Mouse (Mus musculus) cerebellum, postnatal 25 days (tissue): ENCODE data around the gene Vangl2.

Experiments used
- DNase-seq, 2 experiments: peaks; one replicate each; pipeline ENCODE4 v3.0.0; 2021; ENCODE audit warnings: mixed read lengths in 2 of 2

Vangl2 gene

DNA sequence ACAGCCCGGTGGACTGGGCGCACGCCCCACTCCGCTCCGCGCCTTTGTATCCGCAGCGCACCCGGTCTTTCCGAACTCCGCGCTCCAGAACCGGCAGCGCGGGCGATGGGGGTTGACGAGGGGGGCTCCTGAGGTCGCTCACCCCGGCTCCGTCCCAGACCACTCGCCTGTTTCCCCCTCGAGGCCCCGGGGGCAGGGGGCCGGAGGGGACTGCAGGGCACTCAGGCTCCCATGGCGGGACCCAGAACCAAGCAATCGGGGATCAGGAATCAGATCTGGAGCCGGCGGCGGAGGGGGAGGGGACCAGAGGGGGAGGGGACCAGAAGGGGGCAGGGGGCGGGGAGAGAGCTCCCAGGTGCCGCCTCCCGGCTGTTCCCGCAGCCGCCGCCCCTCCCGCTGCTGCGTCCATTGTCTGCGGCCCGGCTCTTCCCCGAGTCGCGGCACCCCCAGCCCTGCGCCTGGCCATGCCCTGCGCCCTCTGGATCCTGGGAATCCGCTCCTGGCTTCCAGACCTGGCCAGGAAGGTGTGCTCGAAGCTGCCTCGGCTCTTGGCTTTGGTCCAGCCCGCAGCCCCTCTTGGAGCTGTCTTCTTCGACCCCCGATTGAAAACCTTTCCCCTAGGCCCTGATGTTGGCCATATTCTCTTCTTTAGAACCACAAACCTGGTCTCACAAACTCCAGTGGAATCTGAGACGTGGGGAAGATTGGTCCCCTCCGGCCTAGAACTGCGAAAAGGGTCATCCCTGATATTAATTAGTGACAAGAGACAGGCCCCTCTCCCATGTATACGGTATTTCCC lies 1.0 kb downstream of the Vangl2 start:
- DNase-seq, result peak; percentile 95 to 98

DNA sequence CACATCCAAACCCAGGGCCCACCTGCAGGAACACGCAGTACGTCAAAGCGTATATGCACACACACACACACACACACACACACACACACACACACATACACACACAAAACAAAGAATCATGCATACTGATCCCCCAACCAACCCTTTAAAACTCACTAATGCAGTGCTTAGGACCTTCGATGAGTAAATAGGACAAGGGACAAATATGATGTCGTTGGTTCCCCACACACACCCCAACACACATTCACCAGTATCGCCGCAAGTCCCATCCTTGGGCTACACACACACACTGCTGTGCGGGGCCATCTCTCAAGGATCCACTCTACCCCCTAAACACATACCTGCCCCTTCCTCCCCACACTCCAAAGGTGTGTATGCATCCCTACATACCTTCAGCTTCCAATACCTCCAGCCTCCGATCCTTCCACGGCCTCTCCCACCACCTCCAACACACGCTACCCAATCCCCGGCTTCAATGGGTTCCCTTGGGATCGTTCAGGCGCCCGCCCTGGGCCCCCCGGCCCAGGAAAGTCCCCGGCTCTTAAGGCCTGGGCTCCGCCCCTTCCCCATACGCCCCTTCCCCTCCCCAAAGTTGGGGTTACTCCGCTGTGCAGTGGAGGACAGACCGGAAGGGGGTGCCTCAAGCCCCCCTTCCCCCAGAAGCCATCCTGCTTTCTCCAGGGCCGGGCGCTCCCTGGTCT lies 1.9 kb downstream of the Vangl2 start:
- peak; percentile 47 for DNase-seq

DNA sequence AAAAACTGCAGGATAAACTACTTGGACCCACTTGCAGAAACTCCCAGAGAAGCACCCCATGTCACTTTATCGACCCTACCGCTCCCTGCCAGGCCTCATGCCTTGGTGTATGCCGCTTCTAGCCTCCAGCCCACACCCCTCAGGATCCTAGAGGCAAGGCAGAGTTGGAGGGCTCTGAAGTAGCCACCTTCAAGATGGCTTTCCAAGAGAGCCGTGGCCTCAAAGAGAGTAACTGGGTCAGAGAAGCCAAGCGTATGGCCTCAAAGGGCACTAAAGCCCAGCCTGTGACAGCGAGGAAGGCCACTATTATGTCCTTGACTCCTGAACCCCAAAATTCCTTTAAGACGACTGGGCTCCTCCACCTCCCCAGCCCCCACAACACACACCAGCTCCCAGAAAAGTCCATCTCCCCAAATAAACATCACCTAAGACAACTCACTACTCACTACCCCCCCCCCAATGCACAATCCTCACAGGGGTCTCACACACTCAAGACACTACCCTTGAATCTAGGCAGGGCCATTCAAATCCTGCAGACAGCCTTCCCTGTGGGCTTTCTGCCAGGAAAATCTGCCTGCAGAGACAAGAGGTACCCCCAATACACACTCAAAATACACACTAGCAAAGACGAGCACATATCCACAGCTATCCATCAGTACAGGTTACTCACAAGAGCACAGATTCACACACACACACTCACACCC lies 2.9 kb downstream of the Vangl2 start:
- peak in 1 of 2 experiments; percentile 41 for DNase-seq

DNA sequence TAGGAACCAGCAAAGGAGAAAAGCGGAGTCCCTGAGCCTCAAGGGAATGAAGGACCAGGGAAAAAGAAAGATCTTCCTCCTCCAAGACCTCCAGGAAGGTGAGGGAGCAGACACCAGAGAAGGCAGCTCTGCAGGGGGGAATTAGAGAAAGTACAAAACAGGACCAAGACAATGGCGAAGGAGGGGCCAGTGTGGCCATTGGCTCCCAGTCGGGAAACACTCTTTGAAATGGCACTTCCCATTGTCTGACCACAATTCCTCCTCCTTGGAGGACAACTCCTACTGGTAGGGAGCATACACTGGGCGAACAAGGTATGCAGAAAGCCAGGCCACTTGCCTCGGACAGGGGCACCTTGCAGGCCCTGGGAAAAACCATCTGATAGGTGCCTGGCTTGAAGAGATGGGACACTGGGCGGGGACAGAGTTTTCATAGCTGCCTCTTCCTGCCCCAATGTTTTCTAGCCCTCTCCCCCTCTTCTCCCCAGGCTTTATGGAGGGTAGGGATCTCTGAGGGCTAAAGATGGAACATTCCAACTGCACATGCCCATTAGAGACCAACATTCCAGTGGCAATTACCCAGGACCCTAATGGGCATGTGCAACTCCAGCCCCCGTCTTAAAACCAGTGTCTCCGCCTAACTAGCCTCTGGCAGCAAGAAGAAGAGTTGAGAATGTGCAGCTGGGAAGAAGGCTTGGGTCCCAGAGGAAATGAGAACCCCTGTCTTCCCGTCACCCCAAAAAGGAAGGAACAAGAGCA lies 3.9 kb downstream of the Vangl2 start:
- DNase-seq, result no peak

DNA sequence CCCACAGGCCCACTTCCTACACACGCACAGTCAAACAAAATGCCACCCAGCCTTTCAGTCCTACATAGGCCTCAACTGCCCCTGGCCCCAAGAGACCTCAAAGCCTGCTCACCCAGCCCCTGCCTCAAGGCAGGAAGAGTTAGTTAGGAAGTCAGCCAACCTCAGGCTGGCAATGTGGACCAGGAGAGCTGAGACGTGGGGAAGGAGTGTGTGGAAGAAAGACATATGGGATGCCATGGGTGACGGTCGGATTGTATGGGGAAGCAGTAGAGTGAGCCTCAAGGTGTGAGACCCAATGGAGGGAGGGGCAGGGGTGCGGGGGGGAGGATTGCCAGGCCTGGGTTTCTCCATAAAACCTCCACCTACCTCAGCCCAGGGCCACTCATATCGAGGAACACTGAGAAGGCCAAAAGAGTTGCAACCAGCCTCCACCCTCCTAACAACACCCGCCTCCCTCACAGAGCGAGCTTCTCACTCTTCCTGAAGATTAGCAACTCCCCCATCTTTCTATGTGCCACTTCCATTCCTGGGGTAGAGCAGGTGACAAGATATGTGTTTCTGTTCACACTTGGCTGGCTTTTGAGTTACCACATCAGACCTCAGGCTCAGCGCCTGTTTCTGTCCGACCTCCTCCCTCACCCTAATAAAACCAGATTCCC lies 8.3 kb downstream of the Vangl2 start:
- DNase-seq, result no peak

DNA sequence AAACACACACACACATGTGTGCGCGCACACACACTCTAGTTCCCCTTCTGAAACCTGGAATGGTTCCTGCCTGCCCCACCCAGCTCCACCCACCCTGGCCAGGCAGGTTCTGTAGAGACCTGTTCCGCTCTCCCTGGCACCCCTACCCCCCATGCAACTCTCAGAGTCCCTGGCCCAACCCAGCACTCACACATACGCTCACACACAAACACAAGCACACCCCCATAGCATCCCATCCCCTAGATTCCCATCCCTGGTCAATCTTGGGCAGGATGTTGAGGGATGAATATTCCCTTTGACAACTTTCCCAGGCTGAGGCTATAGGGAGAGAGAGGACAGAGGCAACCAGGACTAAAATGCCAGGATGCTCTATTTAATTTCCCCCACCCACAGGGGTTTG lies 8.9 kb downstream of the Vangl2 start:
- no peak for DNase-seq

DNA sequence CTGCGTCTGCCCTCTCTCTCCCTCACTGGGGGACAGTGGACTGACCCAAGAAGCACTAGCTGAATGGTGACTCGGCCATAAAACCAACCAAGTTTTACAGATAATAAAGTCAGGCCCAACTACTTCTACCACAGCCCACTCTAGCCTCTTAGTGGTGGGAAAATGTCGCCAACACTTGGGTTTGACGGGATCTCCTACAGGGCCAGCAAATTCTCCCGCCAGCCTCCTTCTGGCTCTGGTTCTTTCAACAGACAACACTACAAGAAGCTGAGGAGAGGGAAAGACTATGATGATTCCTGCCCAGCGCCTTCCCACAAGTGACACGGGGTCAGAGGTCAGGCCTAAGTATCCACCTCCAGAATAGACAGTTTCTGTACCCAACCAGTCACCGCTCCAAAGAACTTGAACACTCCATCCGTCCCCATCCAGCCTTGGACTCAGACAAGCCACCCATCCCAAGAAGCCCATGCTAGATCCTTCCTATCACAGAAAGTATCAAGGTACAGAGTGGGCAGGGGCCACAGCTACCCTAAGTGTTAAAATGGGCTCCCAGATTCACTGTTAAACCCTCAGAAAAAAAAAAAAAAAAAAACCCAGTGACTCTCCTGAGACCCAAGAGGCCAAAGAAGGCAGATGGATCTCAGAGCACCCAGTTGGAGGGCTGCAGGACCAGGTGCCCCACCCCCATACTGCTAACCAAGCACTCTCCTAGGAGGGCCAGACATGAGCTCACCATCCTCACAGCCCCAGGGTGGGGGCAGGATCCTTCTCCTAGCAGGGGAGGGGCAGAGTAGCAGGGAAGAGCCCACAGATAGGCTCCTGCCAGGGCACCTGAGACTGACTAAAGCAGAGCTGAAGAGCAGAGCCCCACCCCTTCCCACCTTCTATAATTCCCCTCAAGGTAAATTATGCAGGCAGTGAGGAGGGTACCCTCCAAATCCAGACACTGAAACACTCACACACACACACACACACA lies 9.6 kb downstream of the Vangl2 start:
- no peak for DNase-seq

DNA sequence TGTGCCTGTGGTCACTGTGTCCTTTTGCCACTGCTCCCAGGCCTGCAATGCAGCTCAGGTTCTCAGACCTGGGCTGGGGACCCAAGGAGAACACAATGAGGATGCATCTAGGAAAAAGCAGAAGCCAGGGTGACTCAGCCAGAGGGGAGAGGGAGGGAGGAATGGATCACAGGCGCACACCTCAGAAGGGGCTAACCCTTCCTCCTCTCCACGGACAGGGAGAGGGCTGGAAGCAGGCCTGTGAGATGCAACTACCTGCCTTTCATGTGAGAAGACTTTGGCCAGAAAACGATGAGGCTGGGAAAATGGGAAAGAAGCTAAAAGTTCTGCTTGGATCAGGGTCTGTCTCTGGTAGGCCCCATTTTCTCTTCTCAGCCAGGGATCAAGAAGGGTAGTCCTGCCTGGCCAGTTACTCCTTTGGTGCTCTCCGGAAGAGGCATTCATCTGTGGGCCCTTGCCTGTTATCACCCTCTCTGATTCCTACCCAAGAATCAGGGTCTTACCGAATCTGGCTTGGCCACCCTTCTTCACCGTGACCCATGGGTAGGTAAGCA lies 10.7 kb downstream of the Vangl2 start:
- DNase-seq, result no peak

DNA sequence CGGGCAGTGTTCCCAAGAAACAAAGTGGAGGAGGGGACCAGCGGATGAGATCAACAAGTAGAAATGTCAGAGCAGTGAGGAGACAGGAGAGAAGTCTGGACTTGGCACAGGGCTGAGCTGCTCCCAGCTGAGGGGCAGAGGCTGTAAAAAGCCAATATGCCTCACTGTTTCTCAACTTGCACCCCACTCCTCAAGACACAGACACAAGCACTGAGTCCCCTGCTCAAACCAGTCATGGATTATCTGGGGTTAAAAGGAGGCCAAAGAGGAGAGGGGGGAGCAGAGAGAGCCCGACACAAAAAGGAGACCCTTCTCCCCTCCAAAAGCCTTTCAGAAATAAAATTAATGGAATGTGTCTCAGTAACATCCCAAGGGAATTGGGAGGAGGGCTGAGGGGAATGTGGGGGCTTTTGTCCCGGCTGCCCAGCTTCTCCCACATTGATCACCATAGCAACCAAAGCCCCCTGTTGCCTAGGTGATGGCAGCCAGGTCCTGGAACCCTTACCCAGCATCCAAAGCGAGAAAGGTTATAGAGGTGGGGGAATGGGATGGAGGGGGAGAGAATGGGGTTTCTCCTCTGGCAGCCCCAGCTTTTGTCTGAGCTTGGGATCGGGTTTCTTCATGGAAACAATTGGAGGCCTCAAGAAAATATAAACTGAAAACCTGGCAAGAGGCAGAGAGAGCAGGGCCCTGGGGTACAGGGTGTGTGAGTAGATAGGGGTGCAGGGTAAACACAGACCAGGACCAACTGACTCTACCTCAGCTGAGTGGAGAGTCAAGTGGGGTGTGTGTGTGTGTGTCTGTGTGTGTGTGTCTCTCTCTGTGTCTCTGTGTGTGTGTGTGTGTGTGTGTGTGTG lies 11.4 kb downstream of the Vangl2 start:
- no peak for DNase-seq

DNA sequence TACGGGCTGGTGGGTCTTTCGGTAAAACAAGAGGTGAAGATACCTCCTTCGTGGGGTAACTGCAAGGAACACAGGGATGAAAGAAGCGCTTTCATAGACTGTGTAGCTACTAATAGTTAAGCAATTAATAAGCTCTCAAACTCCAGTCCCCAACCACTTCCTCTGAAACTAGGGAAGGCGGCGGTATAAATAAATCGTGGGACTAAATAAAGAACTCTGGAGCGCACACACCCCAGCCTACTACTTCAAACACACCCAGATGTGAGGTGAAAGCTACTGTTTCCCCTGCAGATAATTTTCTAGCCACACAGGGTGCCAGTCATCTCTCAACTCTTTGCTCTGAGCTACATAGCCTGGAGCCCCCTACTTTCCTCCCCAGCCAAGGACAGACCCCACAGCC lies 12.2 kb downstream of the Vangl2 start:
- no peak for DNase-seq

DNA sequence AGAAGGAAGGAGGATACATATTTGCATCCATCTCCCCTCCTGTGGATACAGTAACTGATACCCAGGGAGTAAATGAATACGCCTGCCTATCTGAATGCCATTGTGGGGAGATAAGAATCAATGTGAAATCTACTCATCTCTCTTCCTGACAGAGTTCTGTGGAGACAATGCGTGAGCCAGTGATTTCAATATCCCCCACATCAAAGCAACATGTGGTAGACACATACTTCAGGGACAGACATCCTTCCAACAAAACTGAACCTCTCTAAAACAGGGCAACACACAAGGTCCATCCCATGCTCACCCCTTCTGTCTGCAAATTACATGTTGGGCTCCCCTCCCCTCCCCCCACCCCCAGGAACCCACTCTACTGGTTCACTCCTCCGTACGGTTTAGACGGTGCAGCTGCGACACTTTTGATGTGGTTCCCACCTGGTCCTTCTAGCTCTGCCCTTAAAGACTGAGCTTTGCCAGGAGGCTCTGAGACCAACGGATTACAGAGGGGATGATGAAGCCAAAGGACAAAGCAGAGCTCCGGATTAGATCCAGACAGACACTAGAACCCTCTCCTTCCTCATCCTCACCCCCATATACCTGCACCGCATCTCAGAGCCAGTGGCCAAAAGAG lies 12.8 kb downstream of the Vangl2 start:
- no peak for DNase-seq

DNA sequence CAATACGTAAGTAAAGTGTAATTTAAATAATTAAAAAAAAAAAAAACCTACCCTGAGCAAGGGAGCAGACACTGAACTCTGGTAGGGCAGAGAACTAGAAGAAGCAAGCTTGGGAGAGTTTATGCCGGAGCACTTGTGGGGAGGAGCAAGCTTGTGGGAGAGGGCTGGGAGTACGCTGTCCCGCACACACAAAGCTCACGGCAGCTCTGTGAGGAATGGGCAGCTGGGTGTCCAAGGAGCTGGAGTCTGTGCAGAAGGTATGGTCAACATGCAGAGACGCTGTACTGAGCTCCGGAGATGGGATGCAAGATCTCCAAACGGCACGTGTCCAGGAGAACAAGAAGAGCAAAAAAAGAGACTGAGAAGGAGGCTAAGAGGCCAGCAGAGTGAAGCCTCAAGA lies 13.5 kb downstream of the Vangl2 start:
- DNase-seq, result no peak

DNA sequence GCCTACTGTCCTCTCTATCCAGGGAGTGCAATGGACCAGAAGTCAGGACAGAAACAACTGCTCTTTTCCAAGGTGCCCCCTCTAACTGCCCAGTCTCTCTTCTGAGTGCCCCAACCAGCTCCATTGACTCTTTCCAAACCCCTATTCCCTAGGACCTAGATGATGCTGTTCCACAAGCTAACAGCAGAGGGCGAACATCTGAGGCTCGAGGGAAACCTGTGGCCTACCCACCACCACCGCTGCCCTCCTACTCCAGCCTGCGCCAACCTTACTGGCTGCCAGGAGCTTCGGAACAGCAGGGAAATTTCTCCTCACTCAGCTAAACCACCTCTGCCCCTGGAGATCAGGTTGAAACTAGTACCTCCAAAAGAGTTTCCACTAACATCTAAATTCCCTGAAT lies 16.2 kb downstream of the Vangl2 start:
- peak; percentile 67 to 83 for DNase-seq

DNA sequence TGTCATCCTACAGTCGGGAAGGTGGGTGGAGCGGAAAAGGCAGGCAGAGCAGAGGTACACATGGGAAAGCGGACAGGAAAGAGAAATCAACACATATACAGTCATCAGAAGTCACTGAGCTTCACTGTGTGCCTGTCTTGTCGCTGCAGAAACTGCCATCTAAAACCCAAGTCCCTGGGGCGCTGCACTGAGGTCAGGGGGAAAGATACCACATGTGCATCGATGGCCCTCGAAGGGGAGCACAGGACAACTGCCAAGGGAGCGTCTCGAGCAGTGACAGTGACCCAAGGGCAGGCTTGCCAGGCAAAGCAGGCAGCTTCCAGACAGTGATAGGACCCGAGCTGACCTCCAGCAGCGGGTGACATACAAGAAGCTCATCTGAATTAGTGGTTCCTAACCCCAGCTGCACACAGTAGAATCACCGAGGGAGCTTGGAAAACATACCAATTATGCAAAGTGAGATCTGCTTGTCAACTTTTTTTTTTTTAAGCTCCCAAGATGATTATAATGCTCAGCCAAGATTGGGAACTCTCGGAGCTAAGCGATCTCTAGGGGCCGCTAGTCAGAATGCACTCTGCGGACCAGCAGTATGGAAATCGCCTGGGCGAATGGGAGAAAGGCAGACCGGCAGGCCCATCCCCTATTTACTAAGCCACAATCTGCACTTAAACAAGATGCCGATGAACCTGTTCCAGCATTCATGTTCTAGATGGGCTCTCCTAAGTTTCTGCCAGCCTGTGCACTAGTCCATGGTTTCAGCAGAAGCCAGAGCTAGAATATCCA lies 18.0 kb downstream of the Vangl2 start:
- DNase-seq, result no peak

DNA sequence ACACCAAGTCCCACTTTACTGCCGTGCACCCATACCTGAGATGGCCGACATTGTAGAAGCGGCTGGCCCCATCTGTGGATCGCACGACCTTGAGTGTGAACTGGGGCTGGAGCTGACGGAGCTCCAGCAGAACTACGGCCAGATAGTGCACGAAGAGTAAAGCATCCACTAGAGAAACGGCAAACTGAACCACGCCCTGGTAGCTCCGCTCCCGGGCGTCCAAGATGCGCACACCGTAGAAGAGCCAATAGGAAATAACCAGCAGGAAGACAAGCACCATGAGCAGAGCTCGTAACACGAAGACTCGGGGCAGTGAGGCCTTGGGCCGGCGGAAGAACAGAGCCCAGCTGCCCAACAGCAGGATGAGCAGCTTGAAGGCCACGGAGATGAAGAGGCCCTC lies 18.8 kb downstream of the Vangl2 start:
- no peak for DNase-seq

DNA sequence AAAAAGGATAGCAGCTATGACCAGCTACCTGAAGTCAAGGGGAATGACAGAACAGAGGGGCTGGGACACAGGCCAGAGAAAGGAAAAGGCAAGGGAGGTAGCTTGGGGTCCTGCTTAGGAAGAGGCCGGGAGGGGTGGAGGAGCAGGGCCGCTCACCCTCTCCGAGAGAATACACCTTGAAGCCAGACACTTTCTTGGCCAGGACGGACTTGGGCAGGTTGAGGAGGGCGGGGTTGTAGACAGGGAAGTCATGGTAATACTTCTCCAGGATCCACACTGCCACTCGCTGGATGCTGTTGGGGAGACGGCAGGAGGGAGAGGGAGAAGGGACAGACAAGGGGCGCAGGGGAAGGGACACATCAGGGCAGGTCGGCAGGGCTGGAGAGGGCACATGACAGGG lies 19.9 kb downstream of the Vangl2 start:
- DNase-seq, result no peak

DNA sequence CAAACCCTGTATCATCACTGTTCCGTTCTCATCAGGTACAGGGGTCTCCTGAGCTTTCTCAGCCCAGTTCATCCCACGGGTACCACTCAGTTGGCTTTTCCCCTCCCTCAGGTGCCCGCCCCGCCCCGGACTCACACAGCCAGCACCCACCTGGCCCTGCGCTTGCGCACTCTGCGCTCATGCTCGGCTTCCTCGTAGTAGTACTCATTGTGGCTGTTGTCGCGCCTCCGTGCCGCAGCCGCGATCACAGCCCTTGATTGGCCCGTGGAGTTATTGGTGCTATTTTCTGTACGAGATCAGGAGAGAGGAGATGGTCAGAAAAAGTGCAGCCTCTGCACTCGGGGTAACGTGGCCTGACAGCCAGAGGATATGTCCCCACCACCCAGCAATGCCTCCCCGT lies 20.5 kb downstream of the Vangl2 start:
- no peak for DNase-seq

DNA sequence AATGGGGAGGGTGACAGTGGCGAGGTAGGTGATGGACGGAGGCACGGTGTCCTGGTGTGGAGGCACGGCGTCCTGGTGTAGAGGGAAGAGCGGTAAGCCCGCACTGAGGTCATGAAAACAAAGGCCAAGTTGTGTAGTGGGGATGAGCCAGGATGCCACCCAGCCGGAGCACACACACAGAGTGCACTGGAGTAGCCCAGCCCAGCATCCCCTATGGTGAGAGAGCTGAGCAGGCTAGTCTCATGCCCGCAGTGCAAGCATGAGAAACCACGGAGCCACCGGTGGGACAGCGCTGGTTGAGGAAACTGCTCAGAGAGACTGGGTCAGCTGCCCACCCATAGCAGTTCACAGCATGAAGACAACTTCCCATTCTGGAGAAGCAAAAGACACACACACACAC lies 26.6 kb downstream of the Vangl2 start:
- no peak for DNase-seq

DNA sequence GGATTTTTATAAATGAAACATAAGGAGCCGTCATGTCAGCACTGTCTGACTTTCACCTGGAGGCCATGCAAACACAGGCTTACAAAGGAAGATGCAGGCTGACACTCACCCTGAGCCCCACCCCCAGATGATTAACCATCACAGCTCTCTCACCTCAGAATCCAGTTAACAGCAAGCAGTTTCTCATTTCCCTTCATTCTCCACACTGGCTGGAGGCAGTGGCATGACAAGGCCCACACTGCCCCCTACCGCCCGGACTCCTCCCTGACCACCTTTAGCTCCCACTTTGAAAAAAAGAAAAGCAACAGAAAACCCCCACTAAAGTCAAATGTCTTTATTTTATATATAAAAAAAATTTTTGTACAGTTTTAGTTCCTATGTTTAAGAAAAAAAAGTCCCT lies 27.6 kb downstream of the Vangl2 start:
- peak in 1 of 2 experiments; percentile 68 for DNase-seq
